Mouse (Mus musculus) cerebellum, adult (tissue): Measurements from ENCODE around the gene Sestd1.

Source experiments
- ATAC-seq: cut with Nextera tagmentation; 2 replicates; pipeline ENCODE4 v1.9.2; 2017; ENCODE audit warnings: mild to moderate bottlenecking, moderate library complexity, mixed read lengths; ENCODE audit not compliant: insufficient number of reproducible peaks, low FRiP score, low TSS enrichment

The Sestd1 gene

GRCm38 (mm10) chr2:77232604-77233003 lies 47.8 kb downstream of the Sestd1 start:
- ATAC-seq = no peak

GRCm38 (mm10) chr2:77220960-77221359 lies 59.4 kb downstream of the Sestd1 start:
- ATAC-seq = no peak

GRCm38 (mm10) chr2:77212885-77213284 lies 67.5 kb downstream of the Sestd1 start:
- no peak for ATAC-seq

DNA sequence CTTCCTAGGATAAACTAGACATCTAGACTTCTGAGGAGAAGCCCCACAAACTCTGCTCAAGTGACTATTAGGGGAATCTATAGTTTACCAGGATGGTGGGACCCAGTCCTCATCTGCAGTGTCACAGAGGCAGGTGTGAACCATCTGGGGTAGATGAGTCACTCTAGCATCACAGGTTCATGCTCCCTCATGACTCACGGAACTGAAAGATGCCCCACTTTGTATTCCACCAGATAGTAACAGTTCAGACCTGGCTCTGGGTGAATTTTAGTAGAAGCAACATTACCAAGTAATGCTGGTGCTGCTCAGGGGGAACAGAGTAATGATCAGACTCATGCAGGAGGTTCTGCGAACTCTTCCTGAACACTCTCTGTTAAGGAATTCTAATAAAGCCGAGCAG lies 73.4 kb downstream of the Sestd1 start:
- no peak for ATAC-seq

- ATAC-seq = no peak
Observed at GRCm38 (mm10) chr2:77203916-77204315, 76.5 kb downstream of the Sestd1 start.

GRCm38 (mm10) chr2:77201900-77202299 lies 78.5 kb downstream of the Sestd1 start:
- no peak for ATAC-seq

- ATAC-seq = no peak
Observed at GRCm38 (mm10) chr2:77200958-77201614, 79.3 kb downstream of the Sestd1 start.

DNA sequence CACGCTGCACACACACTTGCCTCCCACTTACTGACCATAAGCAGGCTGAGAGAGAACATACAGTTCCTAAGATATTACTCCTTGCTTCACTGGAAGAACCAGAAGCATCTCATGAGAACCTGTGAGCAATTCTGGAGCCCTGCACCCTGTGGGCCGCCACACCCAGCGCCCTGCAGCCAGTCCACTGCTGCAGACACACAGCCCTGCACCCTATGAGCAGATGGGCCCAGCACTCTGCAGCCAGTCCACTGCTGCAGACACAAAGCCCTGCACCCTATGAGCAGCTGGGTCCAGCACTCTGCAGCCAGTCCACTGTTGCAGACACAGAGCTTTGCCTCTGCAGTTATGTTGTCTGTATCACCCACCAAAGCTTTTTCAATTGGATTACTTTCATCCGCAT lies 80.0 kb downstream of the Sestd1 start:
- no peak for ATAC-seq

GRCm38 (mm10) chr2:77198246-77198645 lies 82.1 kb downstream of the Sestd1 start:
- no peak for ATAC-seq

DNA sequence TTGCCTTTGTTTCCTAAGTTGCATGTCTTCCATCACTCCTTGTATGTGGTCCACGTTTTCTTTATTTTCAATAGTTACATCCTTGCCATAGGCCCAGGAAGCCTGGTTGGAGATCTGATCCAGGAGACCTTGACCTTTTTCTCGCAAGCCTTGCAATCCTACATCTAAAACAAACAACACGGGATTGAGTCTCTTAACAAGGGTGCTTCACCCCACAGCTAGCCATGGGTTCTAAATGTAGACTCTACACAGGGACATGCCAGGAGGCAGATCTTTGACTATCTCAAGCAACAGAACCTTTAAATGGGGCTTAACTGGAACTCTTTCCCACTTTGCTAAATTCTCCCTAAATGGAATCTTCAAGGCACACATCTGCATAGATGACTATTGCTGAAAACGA lies 83.6 kb downstream of the Sestd1 start:
- ATAC-seq = no peak

DNA sequence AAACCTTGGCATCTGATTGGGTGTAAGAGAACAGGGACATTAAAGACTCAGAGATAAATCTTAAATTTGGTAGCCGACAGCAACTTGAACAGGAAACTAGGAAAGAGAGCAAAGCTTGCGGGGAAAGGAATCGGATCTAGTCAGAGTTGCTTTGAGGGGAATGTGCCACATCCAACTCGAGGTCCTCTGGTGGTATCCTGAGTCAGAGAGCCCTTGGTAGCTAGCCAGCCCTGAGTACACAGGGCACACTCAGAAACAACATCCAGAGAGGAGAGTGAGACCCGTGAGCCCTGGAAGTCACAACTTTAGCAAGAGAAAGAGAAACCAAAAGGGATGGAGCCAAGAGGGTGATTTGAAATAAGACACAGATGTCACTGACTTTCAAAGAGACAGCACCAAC lies 85.3 kb downstream of the Sestd1 start:
- ATAC-seq = no peak

DNA sequence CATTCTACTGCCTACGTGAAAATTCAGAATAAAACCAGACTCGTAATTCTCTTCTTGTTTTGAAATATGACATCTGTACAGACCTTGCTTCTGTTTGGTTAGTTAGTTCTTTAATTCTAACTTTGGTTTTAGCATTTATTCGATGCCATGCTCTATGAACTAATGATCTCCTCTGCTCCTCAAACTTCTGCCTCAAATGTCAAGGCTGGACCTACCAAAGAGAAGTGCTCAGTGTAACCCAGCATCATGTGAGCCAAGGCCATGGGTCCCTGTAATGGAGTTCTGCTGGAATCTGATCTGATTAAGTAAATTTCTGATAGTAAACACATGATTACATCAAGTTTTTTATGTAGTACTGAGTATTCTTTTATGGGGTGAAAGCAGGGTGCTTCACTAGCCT lies 88.6 kb downstream of the Sestd1 start:
- no peak for ATAC-seq

DNA sequence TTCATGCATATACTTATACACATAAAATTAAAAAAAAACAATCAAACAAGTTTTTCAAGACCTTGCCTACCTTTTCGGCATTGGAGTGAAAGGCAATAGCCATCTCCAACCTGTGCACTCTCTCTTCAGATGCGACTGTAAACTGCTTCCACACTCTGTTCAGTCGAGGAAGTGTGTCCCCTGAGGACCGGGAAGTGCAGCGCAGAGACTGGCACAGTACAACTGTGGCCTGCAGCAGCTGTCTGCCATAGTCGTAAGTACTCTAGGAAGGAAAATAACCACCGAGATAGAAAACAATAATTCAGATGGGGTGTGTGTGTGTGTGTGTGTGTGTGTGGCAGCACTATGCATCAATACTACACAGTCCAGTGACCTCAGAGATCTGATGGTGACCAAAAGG lies 89.5 kb downstream of the Sestd1 start:
- no peak for ATAC-seq

GRCm38 (mm10) chr2:77190301-77190700 lies 90.1 kb downstream of the Sestd1 start:
- no peak for ATAC-seq

DNA sequence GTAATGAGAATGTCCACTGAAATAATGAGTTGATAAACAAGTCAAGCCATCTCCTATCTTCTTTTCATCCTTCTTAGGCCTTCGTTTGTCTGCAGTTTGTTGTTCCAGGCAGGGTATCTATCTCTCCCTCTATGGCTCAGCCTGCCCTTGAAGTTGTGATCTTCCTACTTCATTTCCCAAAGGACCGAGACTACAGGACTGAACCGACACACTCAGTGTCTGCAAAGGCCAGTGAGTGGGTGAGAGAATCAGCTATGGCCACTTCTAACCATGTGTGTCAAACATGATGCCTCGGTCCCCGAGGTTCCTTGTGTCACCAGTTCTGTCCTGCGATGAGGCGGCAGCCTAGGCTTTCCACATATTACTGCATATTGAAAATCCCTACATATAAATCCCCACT lies 90.7 kb downstream of the Sestd1 start:
- ATAC-seq = no peak

DNA sequence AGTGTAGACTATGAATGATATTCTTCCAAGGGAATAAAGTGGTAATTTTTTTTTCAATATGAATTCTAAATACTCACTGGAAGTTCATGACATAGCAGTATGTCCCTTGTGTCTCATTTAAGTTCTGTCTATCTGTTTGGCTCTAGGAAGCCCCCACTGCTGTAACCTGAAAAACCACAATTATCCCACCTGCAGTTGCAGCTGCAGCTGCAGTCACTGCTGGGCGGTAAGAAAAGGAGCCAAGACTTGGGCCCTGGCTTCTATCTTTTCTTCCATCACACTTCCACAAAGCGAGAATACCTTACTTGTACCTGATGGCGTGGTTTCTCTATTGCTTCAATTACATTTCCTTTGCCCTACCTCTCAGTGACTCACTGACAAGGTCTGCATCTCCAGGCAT lies 92.9 kb downstream of the Sestd1 start:
- no peak for ATAC-seq

DNA sequence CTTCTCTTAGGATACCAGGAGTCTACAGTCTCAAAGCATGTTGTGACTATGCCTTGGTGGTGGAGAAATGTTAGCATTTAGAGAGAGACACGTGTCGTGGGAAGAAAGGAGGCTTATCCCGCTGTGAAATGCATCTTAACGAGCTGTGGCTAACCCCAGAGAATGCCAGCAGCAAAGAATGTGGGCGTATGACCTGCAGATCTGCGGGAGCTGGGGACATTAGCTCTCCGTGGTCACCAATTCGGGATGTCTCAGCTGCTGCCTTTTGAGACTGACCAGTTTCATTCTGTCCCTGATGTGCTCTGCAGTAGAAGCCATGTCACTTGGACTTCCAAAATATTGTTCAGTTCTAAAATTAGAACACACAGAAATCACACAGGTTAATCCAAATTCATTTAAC lies 93.5 kb downstream of the Sestd1 start:
- ATAC-seq = no peak

GRCm38 (mm10) chr2:77184049-77184571 lies 96.3 kb downstream of the Sestd1 start:
- no peak for ATAC-seq

- no peak for ATAC-seq
Observed at GRCm38 (mm10) chr2:77183646-77184045, 96.7 kb downstream of the Sestd1 start.

- ATAC-seq = no peak
Observed at GRCm38 (mm10) chr2:77182996-77183380, 97.4 kb downstream of the Sestd1 start.

DNA sequence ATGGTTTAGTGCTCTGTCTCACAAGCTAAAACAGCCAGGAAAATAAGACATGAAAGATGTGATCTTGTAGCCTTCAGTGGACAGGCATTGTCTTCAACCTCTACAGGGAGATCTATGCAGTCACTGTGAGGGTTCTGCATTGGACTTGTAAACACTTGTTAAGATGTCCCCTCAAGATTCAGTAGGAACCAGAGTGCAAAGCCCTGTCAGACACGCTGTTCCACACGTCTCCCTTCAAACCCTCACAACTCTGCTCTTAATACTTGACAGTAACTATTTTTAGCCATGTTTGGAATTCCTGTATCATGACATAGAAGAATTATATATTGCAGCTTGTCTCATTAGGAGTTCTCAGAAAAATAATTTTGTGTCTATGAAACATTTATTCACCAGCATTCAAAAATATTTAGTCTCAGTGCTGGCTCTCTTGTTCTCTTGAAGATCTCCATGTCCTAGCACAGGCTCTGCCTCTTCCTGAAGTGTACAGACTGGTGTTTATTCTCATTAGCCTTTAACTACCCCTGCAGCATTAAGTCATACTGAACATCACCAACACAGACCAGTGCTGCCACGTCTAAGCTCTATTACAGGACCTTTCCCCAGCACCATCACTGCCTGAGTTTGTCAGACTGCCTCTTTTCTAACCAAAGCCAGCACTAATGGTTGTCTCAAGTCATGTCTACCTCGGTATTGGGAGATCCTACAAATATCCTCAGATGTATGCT lies 98.0 kb downstream of the Sestd1 start:
- no peak for ATAC-seq

- ATAC-seq = no peak
Observed at GRCm38 (mm10) chr2:77177472-77177871, 102.9 kb downstream of the Sestd1 start.
